Mouse (Mus musculus) heart, adult 2 months (tissue): ENCODE measurements at regions not wholly inside any gene's neighbourhood (a gene's known extent, or its start where the extent isn't known, plus 50 kb on each side); places are given as distances from the start of the nearest gene placed in this dataset.

Source experiments
- CTCF ChIP-seq: fragments of 200-600 bp; IDR thresholded peaks from 2 replicates; pipeline ENCODE4 v1.8.1; 2022; ENCODE audit warnings: antibody characterized with exemption, mild to moderate bottlenecking, moderate library complexity
- POLR2A ChIP-seq: fragments of 200-500 bp; IDR thresholded peaks from 2 replicates; pipeline ENCODE4 v1.6.1; 2011; ENCODE audit warnings: mild to moderate bottlenecking, low read depth, low read length, control low read depth; ENCODE audit not compliant: insufficient read depth

DNA sequence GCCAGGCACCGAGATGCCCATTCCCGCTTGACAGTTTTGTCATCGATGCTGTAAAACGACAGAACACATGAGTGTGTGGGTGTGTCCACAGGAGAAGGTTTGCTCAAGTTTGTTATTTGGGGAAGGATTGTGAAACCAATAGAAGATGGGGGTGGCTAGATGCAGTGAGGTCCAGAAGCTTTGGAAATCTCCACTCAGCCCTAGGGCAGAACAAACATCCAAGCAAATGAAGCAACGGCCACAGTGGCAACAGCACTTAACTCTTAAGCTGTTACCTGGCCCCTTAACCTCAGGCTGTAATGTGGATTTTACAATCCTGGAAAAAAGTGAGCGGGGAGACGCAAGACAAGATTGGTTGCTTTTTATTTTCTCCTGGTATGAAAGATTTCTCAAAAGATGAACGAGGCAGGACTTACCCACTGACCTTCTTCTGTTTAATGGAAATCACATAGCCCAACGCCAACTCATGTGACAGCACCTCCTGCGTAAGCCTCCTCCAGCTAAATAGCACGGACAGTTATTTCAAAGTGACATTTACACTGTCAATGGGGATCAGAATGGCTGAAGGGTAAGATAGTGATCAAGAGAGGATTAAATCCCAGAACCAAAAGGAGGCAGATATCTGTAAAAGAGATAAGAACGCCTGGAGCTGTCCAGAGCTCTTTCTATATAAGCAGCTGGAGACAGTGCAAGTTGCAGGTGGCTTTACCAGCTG lies 156.6 kb upstream of the Rfx3 start:
- no peak for TF ChIP-seq CTCF
- no peak for TF ChIP-seq POLR2A
